Mouse (Mus musculus) left cerebral cortex, postnatal 25 days (tissue): ENCODE results near the gene Gm6871. TPM values are rescaled to one million over a fixed set of nuclear protein-coding genes. Genes with fewer than 3 reads are reported as not detected.

ENCODE experiments used
- total RNA-seq, 2 experiments: library from RNA; stranded (reverse); gene quantifications; 2 replicates each; pipeline ENCODE4 v1.2.3; 2021

Gm6871 gene
- total RNA-seq, 2 experiments from 2014 or later, result not detected

Other genes with a start within 250 kb of the Gm6871 start
- gene AI987944, start 180.3 kb downstream of the Gm6871 start, total RNA-seq, result 10 to 100 TPM in 1 of 2 experiments, 1 to 10 TPM in 1; 8.7 to 11.6 TPM
- gene Vmn2r57, start 125.0 kb downstream of the Gm6871 start, total RNA-seq, result under 1 TPM; 0.34 to 0.41 TPM
- under 1 TPM; 0.18 to 0.27 TPM for gene Gm20449, start 74.2 kb downstream of the Gm6871 start, total RNA-seq
- 1 to 10 TPM; 8.3 TPM for gene AW146154, start 73.8 kb downstream of the Gm6871 start, total RNA-seq
- gene 2610021A01Rik, start 25.6 kb upstream of the Gm6871 start, total RNA-seq, result 10 to 100 TPM; 32.9 to 33.3 TPM
- 10 to 100 TPM; 36.4 to 38.1 TPM for gene Zfp788, start 59.5 kb upstream of the Gm6871 start, total RNA-seq